Mouse (Mus musculus): ENCODE results near the gene Med9. TPM values are rescaled to one million over a fixed set of nuclear protein-coding genes. Genes with fewer than 3 reads are reported as not detected.

Gene Med9
- polyA plus RNA-seq (2014; fragmentation: Nextera tagmentation; extraction: Ambion mirVana), result 35.7 and 35.9 TPM in 2 replicates

DNA sequence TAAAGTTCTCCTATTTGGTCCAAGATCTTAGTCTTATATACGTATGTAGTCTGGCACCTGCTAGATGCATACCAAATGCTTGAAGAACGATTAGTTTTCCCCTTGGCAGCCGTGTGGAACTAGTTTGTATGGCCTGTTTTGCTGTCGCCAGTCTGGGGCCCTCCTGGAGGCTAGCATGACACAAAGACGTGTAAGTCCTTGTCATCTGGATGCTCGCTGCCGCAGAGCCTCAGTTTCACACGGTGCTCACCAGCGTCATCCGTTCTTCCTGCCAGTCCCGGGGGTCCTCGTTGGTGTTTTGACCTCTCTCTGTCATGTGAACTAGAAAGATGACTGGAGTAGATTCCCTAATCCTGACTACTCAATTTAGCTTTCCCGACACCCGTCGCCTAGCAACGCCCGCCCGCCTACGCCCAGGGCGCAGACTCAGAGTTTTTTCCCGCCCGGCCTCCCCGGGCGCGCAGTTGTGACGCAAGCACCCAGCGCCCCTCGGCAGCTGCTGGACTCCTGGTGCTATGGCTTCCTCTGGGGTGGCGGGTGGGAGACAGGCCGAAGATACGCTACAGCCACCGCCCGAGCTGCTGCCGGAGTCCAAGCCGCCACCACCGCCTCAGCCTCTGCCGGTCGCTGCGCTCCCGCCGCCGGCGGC is at the start of gene Med9:
Gene Med9, plus strand, starts transcription at position 455 of the 649 bp plus-strand sequence.
- Histone ChIP-seq H3K36me3 (ENCODE audit: control insufficient read depth, insufficient read depth, low read length) (no peaks in the 10 kb centered on the region), H3K9me3 (replicated peaks; ENCODE audit: control insufficient read depth, low read length) (no peaks in the 10 kb centered on the region), H3K27ac (ENCODE audit: low read depth, low read length) (peak within 1 kb of the TSS; percentile 77), H3K9ac (ENCODE audit: low read length) (peak within 1 kb of the TSS; percentile 95), H3K4me2 (ENCODE audit: low read length) (peak within 1 kb of the TSS; percentile 79), H3K4me3 (ENCODE audit: low read depth, low read length) (peak within 1 kb of the TSS; percentile 94), H3K27me3 (replicated peaks; ENCODE audit: control insufficient read depth, insufficient read depth, low read length) (no peaks in the 10 kb centered on the region), H3K4me1 (ENCODE audit: control insufficient read depth, insufficient read depth, low read length) (peaks cover 9% of the 10 kb centered on the region)
- peak; percentile 98 for ATAC-seq
- 1% methylated on average over 43 of the region's 43 CpGs for WGBS
- peak; percentile 97 for DNase-seq (ENCODE audit: low spot score)

DNA sequence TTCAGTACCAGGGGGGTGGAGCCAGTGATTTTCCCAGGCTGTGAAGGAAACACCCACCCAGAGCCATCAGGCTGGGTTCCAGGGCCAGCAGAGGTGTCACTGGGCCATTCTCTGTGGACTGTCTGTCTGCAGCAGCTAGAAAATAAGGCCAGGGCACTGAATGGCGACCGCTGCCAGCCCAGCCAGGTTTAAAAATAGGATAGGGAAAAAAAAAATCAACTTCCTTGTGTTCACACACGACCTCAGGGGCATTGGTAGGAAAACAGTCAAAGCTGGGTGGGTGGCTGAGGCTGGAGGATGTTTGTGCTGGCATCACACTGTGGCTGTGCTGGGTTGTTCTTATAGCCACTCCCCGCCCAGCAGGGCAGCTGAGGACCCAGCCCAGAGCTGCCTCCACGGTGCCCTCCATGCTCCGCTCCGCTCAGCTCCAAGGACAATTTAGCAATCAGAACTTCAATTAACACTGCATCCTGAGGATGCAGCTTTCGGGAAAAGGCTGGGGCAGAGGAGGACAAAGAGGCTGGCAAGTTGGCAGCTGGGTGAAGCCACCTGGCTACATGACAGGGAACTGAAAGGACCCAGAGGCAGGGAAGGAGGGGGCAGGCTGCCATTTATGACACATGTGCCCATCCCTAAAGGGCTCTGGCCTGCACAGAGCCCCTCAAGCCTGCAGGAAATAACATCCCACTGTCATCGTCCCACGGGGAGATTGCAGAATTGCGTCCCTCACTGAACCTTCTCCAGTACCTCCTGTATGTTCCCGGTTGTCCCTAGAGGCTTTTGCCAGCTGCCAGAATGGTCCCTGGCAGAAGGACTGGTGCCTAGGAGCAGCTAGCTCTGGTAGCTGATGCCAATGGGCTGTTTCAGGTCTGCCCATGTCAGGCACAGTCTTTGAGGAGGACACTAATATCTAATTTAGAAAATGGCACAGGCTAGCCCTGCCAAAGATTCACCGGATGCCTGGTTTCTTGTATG is 48.0 kb upstream of the Med9 start:
- no peaks in the 10 kb centered on the region for H3K27me3 ChIP-seq (replicated peaks; ENCODE audit: control insufficient read depth, insufficient read depth, low read length)
- no peak overlapping the region for H3K9ac ChIP-seq (ENCODE audit: low read length)
- WGBS, result 54% methylated on average over 13 of the region's 13 CpGs
- H3K4me2 ChIP-seq (ENCODE audit: low read length), result no peak overlapping the region
- H3K27ac ChIP-seq (ENCODE audit: low read depth, low read length), result peak overlapping the region; percentile 39; the same call in 1 of the 2 replicates
- H3K4me3 ChIP-seq (ENCODE audit: low read depth, low read length), result no peak overlapping the region
- H3K4me1 ChIP-seq (ENCODE audit: control insufficient read depth, insufficient read depth, low read length), result peaks cover 3% of the 10 kb centered on the region
- ATAC-seq (no peak), DNase-seq (ENCODE audit: low spot score) (peak; percentile 46)
- H3K36me3 ChIP-seq (ENCODE audit: control insufficient read depth, insufficient read depth, low read length), result no peaks in the 10 kb centered on the region
- H3K9me3 ChIP-seq (replicated peaks; ENCODE audit: control insufficient read depth, low read length), result no peaks in the 10 kb centered on the region

- Histone ChIP-seq H3K4me3 (ENCODE audit: low read depth, low read length) (no peak overlapping the region), H3K27ac (ENCODE audit: low read depth, low read length) (no peak overlapping the region), H3K9me3 (replicated peaks; ENCODE audit: control insufficient read depth, low read length) (no peaks in the 10 kb centered on the region), H3K4me2 (ENCODE audit: low read length) (no peak overlapping the region), H3K27me3 (replicated peaks; ENCODE audit: control insufficient read depth, insufficient read depth, low read length) (no peaks in the 10 kb centered on the region), H3K4me1 (ENCODE audit: control insufficient read depth, insufficient read depth, low read length) (peaks cover 3% of the 10 kb centered on the region), H3K36me3 (ENCODE audit: control insufficient read depth, insufficient read depth, low read length) (no peaks in the 10 kb centered on the region), H3K9ac (ENCODE audit: low read length) (no peak overlapping the region)
- no peak for ATAC-seq
- 96% methylated on average over 1 of the region's 1 CpGs for WGBS
- DNase-seq (ENCODE audit: low spot score), result no peak
Measured at GRCm38 (mm10) chr11:59900995-59901394, 47.0 kb upstream of the Med9 start.

GRCm38 (mm10) chr11:59902045-59902726 is 45.8 kb upstream of the Med9 start:
- no peaks in the 10 kb centered on the region for H3K36me3 ChIP-seq (ENCODE audit: control insufficient read depth, insufficient read depth, low read length)
- no peaks in the 10 kb centered on the region for H3K9me3 ChIP-seq (replicated peaks; ENCODE audit: control insufficient read depth, low read length)
- WGBS, result 56% methylated on average over 8 of the region's 8 CpGs
- peaks cover 3% of the 10 kb centered on the region for H3K4me1 ChIP-seq (ENCODE audit: control insufficient read depth, insufficient read depth, low read length)
- no peaks in the 10 kb centered on the region for H3K27me3 ChIP-seq (replicated peaks; ENCODE audit: control insufficient read depth, insufficient read depth, low read length)
- H3K4me2 ChIP-seq (ENCODE audit: low read length), result no peak overlapping the region
- no peak for DNase-seq (ENCODE audit: low spot score)
- H3K4me3 ChIP-seq (ENCODE audit: low read depth, low read length), result no peak overlapping the region
- no peak overlapping the region for H3K9ac ChIP-seq (ENCODE audit: low read length)
- ATAC-seq, result no peak
- no peak overlapping the region for H3K27ac ChIP-seq (ENCODE audit: low read depth, low read length)

- Histone ChIP-seq H3K4me3 (ENCODE audit: low read depth, low read length) (no peak overlapping the region), H3K36me3 (ENCODE audit: control insufficient read depth, insufficient read depth, low read length) (no peaks in the 10 kb centered on the region), H3K27ac (ENCODE audit: low read depth, low read length) (no peak overlapping the region), H3K9ac (ENCODE audit: low read length) (no peak overlapping the region), H3K4me2 (ENCODE audit: low read length) (no peak overlapping the region), H3K27me3 (replicated peaks; ENCODE audit: control insufficient read depth, insufficient read depth, low read length) (no peaks in the 10 kb centered on the region), H3K9me3 (replicated peaks; ENCODE audit: control insufficient read depth, low read length) (no peaks in the 10 kb centered on the region), H3K4me1 (ENCODE audit: control insufficient read depth, insufficient read depth, low read length) (no peaks in the 10 kb centered on the region)
- DNase-seq (ENCODE audit: low spot score) (no peak), ATAC-seq (no peak)
- 93% methylated on average over 6 of the region's 6 CpGs for WGBS
Measured at GRCm38 (mm10) chr11:59906521-59907123, 41.4 kb upstream of the Med9 start.

DNA sequence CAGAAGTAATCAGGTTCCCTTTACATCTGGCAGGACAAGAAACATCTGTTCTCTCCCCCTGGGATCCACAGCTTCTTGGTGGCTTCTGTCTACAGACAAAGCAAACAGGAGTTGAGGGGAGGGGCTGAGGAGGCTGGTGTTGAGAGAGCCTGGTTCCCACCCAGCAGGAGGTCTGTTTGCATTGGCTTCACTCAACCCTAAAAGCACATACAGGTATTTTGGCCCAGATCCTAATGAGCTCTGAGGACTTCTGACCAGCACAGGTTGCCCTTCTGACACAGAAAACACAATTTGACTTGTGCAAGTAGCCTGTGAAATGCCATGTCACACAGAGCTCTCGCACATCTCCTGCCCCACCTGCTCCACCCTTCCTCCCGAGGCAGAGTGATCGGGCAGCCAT is 39.6 kb upstream of the Med9 start:
- no peak for DNase-seq (ENCODE audit: low spot score)
- 66% methylated on average over 3 of the region's 3 CpGs for WGBS
- Histone ChIP-seq H3K27me3 (replicated peaks; ENCODE audit: control insufficient read depth, insufficient read depth, low read length) (no peaks in the 10 kb centered on the region), H3K4me3 (ENCODE audit: low read depth, low read length) (no peak overlapping the region), H3K9me3 (replicated peaks; ENCODE audit: control insufficient read depth, low read length) (no peaks in the 10 kb centered on the region), H3K36me3 (ENCODE audit: control insufficient read depth, insufficient read depth, low read length) (no peaks in the 10 kb centered on the region), H3K9ac (ENCODE audit: low read length) (no peak overlapping the region), H3K4me1 (ENCODE audit: control insufficient read depth, insufficient read depth, low read length) (no peaks in the 10 kb centered on the region), H3K27ac (ENCODE audit: low read depth, low read length) (no peak overlapping the region), H3K4me2 (ENCODE audit: low read length) (no peak overlapping the region)
- no peak for ATAC-seq

GRCm38 (mm10) chr11:59910586-59910985 is 37.4 kb upstream of the Med9 start:
- H3K4me1 ChIP-seq (ENCODE audit: control insufficient read depth, insufficient read depth, low read length), result no peaks in the 10 kb centered on the region
- no peaks in the 10 kb centered on the region for H3K27me3 ChIP-seq (replicated peaks; ENCODE audit: control insufficient read depth, insufficient read depth, low read length)
- H3K9ac ChIP-seq (ENCODE audit: low read length), result no peak overlapping the region
- H3K4me3 ChIP-seq (ENCODE audit: low read depth, low read length), result no peak overlapping the region
- DNase-seq (ENCODE audit: low spot score) (no peak), ATAC-seq (no peak)
- H3K36me3 ChIP-seq (ENCODE audit: control insufficient read depth, insufficient read depth, low read length), result no peaks in the 10 kb centered on the region
- H3K27ac ChIP-seq (ENCODE audit: low read depth, low read length), result no peak overlapping the region
- H3K4me2 ChIP-seq (ENCODE audit: low read length), result no peak overlapping the region
- H3K9me3 ChIP-seq (replicated peaks; ENCODE audit: control insufficient read depth, low read length), result no peaks in the 10 kb centered on the region

DNA sequence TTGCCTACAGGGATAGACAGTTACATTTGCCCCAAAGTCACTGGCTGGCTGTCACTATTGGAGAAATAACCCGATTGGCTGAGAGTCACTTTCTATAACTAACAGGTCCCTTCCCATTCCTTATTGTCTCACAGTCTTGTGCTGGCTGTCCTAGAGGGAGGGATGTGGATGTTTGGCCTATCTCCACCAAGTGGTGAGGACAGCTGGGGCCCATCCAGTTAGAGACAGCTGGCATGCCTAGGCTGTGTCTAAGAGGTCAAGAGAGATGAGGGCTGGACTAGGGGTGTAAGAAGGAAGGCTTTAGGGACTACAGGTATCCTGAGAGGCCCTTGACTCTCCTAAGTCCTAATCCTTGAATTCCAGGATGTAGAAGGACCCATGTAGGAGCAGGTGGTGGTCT is 36.5 kb upstream of the Med9 start:
- no peaks in the 10 kb centered on the region for H3K27me3 ChIP-seq (replicated peaks; ENCODE audit: control insufficient read depth, insufficient read depth, low read length)
- no peaks in the 10 kb centered on the region for H3K4me1 ChIP-seq (ENCODE audit: control insufficient read depth, insufficient read depth, low read length)
- DNase-seq (ENCODE audit: low spot score) (no peak), ATAC-seq (no peak)
- H3K9ac ChIP-seq (ENCODE audit: low read length), result no peak overlapping the region
- no peak overlapping the region for H3K4me3 ChIP-seq (ENCODE audit: low read depth, low read length)
- 88% methylated on average over 1 of the region's 1 CpGs for WGBS
- no peaks in the 10 kb centered on the region for H3K36me3 ChIP-seq (ENCODE audit: control insufficient read depth, insufficient read depth, low read length)
- no peak overlapping the region for H3K27ac ChIP-seq (ENCODE audit: low read depth, low read length)
- no peak overlapping the region for H3K4me2 ChIP-seq (ENCODE audit: low read length)
- H3K9me3 ChIP-seq (replicated peaks; ENCODE audit: control insufficient read depth, low read length), result no peaks in the 10 kb centered on the region
